Mouse (Mus musculus): ENCODE measurements at regions not wholly inside any gene's neighbourhood (a gene's known extent, or its start where the extent isn't known, plus 50 kb on each side); places are given as distances from the start of the nearest gene placed in this dataset.

GRCm38 (mm10) chr17:89979055-89979853 lies 69.0 kb upstream of the Gm10184 start:
- TF ChIP-seq POLR2A (IDR thresholded peaks at IDR 0.05; ENCODE audit: borderline replicate concordance, extremely low read depth, insufficient read depth, insufficient read length, poor library complexity, severe bottlenecking): no peak
- no peak for TF ChIP-seq CTCF (IDR thresholded peaks at IDR 0.05; ENCODE audit: borderline replicate concordance, extremely low read depth, insufficient read depth, insufficient read length)
